Mouse (Mus musculus) midbrain, embryonic 12.5 days (tissue): ENCODE results near the gene Fem1a. TPM values are rescaled to one million over a fixed set of nuclear protein-coding genes. Genes with fewer than 3 reads are reported as not detected.

ENCODE experiments used
- ATAC-seq: fragments of 200-750 bp; cut with Nextera tagmentation; 2 replicates; pipeline ENCODE4 v1.8.0; 2017; ENCODE audit warnings: low read depth, moderate TSS enrichment, moderate library complexity; ENCODE audit not compliant: low FRiP score
- H3K27ac ChIP-seq: fragments of 300-500 bp; sonication (generic); replicated peaks from 2 replicates; pipeline ENCODE4 v1.5.1; 2016; ENCODE audit warnings: mild to moderate bottlenecking
- H3K27me3 ChIP-seq: fragments of 300-500 bp; sonication (generic); 2 replicates; pipeline ENCODE4 v1.6.1; 2016; ENCODE audit warnings: mild to moderate bottlenecking
- H3K36me3 ChIP-seq: fragments of 300-500 bp; sonication (generic); 2 replicates; pipeline ENCODE4 v1.6.1; 2016
- H3K4me1 ChIP-seq: fragments of 300-500 bp; sonication (generic); 2 replicates; pipeline ENCODE4 v1.6.1; 2016
- H3K4me2 ChIP-seq: fragments of 300-500 bp; sonication (generic); replicated peaks from 2 replicates; pipeline ENCODE4 v1.6.1; 2016; ENCODE audit warnings: mild to moderate bottlenecking, moderate library complexity
- H3K4me3 ChIP-seq: fragments of 300-500 bp; sonication (generic); 2 replicates; pipeline ENCODE4 v1.5.1; 2016; ENCODE audit warnings: mild to moderate bottlenecking
- H3K9ac ChIP-seq: fragments of 300-500 bp; sonication (generic); replicated peaks from 2 replicates; pipeline ENCODE4 v1.6.1; 2016; ENCODE audit warnings: mild to moderate bottlenecking, moderate library complexity
- H3K9me3 ChIP-seq: fragments of 300-500 bp; sonication (generic); 2 replicates; pipeline ENCODE4 v1.6.1; 2016; ENCODE audit warnings: mild to moderate bottlenecking
- WGBS: fragments of 180-500 bp; shearing (Covaris S2); methylation state at CpG from one replicate; pipeline ENCODE4 v1.1.7; 2016; 5-methylcytosine and 5-hydroxymethylcytosine counted together
- polyA plus RNA-seq: library from polyadenylated mRNA; unstranded; fragments of >200 nt; fragmentation: Nextera tagmentation; extraction: Ambion mirVana; gene quantifications from 2 replicates; pipeline ENCODE4 v1.2.1, GENCODE M21; 2016

The Fem1a gene
- polyA plus RNA-seq, 1 experiment from 2014 or later, result 18.6 TPM

- Histone ChIP-seq H3K36me3 (peaks cover 15% of the 10 kb centered on the region), H3K27ac (no peak overlapping the region), H3K4me3 (no peak overlapping the region), H3K9ac (no peak overlapping the region), H3K9me3 (no peaks in the 10 kb centered on the region), H3K4me1 (peaks cover 5% of the 10 kb centered on the region), H3K4me2 (no peak overlapping the region), H3K27me3 (no peaks in the 10 kb centered on the region)
- no peak for ATAC-seq
- WGBS, result 94% methylated on average over 8 of the region's 8 CpGs
Observed at GRCm38 (mm10) chr17:56283316-56283715, 26.7 kb downstream of the Fem1a start.

- Histone ChIP-seq H3K36me3 (peaks cover 14% of the 10 kb centered on the region), H3K4me2 (no peak overlapping the region), H3K27me3 (no peaks in the 10 kb centered on the region), H3K9ac (no peak overlapping the region), H3K9me3 (no peaks in the 10 kb centered on the region), H3K4me3 (no peak overlapping the region), H3K27ac (no peak overlapping the region), H3K4me1 (peaks cover 28% of the 10 kb centered on the region)
- ATAC-seq, result no peak
- WGBS, result 94% methylated on average over 11 of the region's 11 CpGs
Observed at GRCm38 (mm10) chr17:56285995-56286394, 29.4 kb downstream of the Fem1a start.

- H3K27me3 ChIP-seq, result no peaks in the 10 kb centered on the region; the same call in 1 of the 2 replicates
- H3K4me2 ChIP-seq, result no peak overlapping the region
- 52% methylated on average over 3 of the region's 3 CpGs for WGBS
- no peaks in the 10 kb centered on the region for H3K9me3 ChIP-seq
- peaks cover 35% of the 10 kb centered on the region for H3K4me1 ChIP-seq
- H3K4me3 ChIP-seq, result no peak overlapping the region
- no peak overlapping the region for H3K27ac ChIP-seq
- H3K9ac ChIP-seq, result no peak overlapping the region
- peaks cover 11% of the 10 kb centered on the region for H3K36me3 ChIP-seq
- no peak for ATAC-seq
Observed at GRCm38 (mm10) chr17:56287830-56288229, 31.2 kb downstream of the Fem1a start.

GRCm38 (mm10) chr17:56288866-56289265 is 32.3 kb downstream of the Fem1a start:
- Histone ChIP-seq H3K4me1 (peaks cover 35% of the 10 kb centered on the region), H3K9me3 (no peaks in the 10 kb centered on the region), H3K4me3 (0 out of 2 replicates have a peak overlapping the region, but pooled peaks have one; percentile 43), H3K27ac (peak overlapping the region; percentile 73), H3K9ac (0 out of 2 replicates have a peak overlapping the region, but pooled peaks have one; percentile 45), H3K36me3 (peaks cover 10% of the 10 kb centered on the region), H3K27me3 (no peaks in the 10 kb centered on the region; the same call in 1 of the 2 replicates), H3K4me2 (peak overlapping the region; percentile 54)
- 34% methylated on average over 3 of the region's 3 CpGs for WGBS
- ATAC-seq, result no peak

- peak; percentile 25 for ATAC-seq
- H3K4me2 ChIP-seq, result peak overlapping the region; percentile 54
- peaks cover 7% of the 10 kb centered on the region; the same call in 1 of the 2 replicates for H3K36me3 ChIP-seq
- H3K27me3 ChIP-seq, result no peaks in the 10 kb centered on the region; the same call in 1 of the 2 replicates
- peak overlapping the region; percentile 73 for H3K27ac ChIP-seq
- peak overlapping the region; percentile 45 for H3K9ac ChIP-seq
- no peaks in the 10 kb centered on the region for H3K9me3 ChIP-seq
- H3K4me3 ChIP-seq, result peak overlapping the region; percentile 43
- WGBS, result 1% methylated on average over 23 of the region's 23 CpGs
- H3K4me1 ChIP-seq, result peaks cover 35% of the 10 kb centered on the region
Observed at GRCm38 (mm10) chr17:56289371-56290331, 33.0 kb downstream of the Fem1a start.

GRCm38 (mm10) chr17:56290388-56291170 is 34.0 kb downstream of the Fem1a start:
- Histone ChIP-seq H3K36me3 (peaks cover under 1% of the 10 kb centered on the region; the same call in 1 of the 2 replicates), H3K4me1 (peaks cover 35% of the 10 kb centered on the region), H3K4me2 (peak overlapping the region; percentile 54), H3K9me3 (no peaks in the 10 kb centered on the region), H3K27ac (peak overlapping the region; percentile 73), H3K9ac (peak overlapping the region; percentile 45; the same call in 1 of the 2 replicates), H3K4me3 (peak overlapping the region; percentile 43), H3K27me3 (no peaks in the 10 kb centered on the region; the same call in 1 of the 2 replicates)
- ATAC-seq, result peak; percentile 70
- WGBS, result 2% methylated on average over 17 of the region's 17 CpGs

GRCm38 (mm10) chr17:56291171-56291511 is 34.5 kb downstream of the Fem1a start:
- no peaks in the 10 kb centered on the region for H3K9me3 ChIP-seq
- peak overlapping the region; percentile 54 for H3K4me2 ChIP-seq
- peak overlapping the region; percentile 73 for H3K27ac ChIP-seq
- under 1% methylated on average over 16 of the region's 16 CpGs for WGBS
- H3K4me1 ChIP-seq, result peaks cover 35% of the 10 kb centered on the region
- ATAC-seq, result peak; percentile 78
- H3K9ac ChIP-seq, result peak overlapping the region; percentile 38; the same call in 1 of the 2 replicates
- no peaks in the 10 kb centered on the region for H3K36me3 ChIP-seq
- H3K27me3 ChIP-seq, result no peaks in the 10 kb centered on the region; the same call in 1 of the 2 replicates
- H3K4me3 ChIP-seq, result peak overlapping the region; percentile 20

GRCm38 (mm10) chr17:56291826-56292475 is 35.3 kb downstream of the Fem1a start:
- Histone ChIP-seq H3K4me3 (no peak overlapping the region), H3K4me1 (peaks cover 35% of the 10 kb centered on the region), H3K9me3 (no peaks in the 10 kb centered on the region), H3K4me2 (no peak overlapping the region; the same call in 1 of the 2 replicates), H3K36me3 (no peaks in the 10 kb centered on the region), H3K9ac (no peak overlapping the region), H3K27me3 (no peaks in the 10 kb centered on the region; the same call in 1 of the 2 replicates), H3K27ac (peak overlapping the region; percentile 73)
- 63% methylated on average over 7 of the region's 7 CpGs for WGBS
- 0 out of 2 replicates have a peak, but pooled peaks have one; percentile 0 for ATAC-seq

- H3K9me3 ChIP-seq, result no peaks in the 10 kb centered on the region
- WGBS, result 87% methylated on average over 4 of the region's 4 CpGs
- peaks cover 35% of the 10 kb centered on the region for H3K4me1 ChIP-seq
- peak within 1 kb of the TSS; percentile 73 for H3K27ac ChIP-seq
- H3K4me3 ChIP-seq, result no peak within 1 kb of the TSS
- H3K27me3 ChIP-seq, result no peaks in the 10 kb centered on the region; the same call in 1 of the 2 replicates
- H3K36me3 ChIP-seq, result no peaks in the 10 kb centered on the region
- H3K9ac ChIP-seq, result no peak within 1 kb of the TSS
- no peak for ATAC-seq
- no peak within 1 kb of the TSS for H3K4me2 ChIP-seq
Observed at GRCm38 (mm10) chr17:56292531-56293222, 36.1 kb downstream of the Fem1a start, which contains the start of gene Plin3. Plin3 (minus strand) TSS chr17:56292873.

GRCm38 (mm10) chr17:56293291-56293690 is 36.7 kb downstream of the Fem1a start:
- 80% methylated on average over 1 of the region's 1 CpGs for WGBS
- H3K9ac ChIP-seq, result no peak overlapping the region
- no peak overlapping the region for H3K4me2 ChIP-seq
- H3K36me3 ChIP-seq, result no peaks in the 10 kb centered on the region
- H3K4me1 ChIP-seq, result peaks cover 30% of the 10 kb centered on the region
- ATAC-seq, result no peak
- H3K27ac ChIP-seq, result no peak overlapping the region
- H3K4me3 ChIP-seq, result no peak overlapping the region
- no peaks in the 10 kb centered on the region for H3K9me3 ChIP-seq
- H3K27me3 ChIP-seq, result no peaks in the 10 kb centered on the region; the same call in 1 of the 2 replicates

- H3K9ac ChIP-seq, result no peak overlapping the region
- H3K4me3 ChIP-seq, result no peak overlapping the region
- no peaks in the 10 kb centered on the region; the same call in 1 of the 2 replicates for H3K27me3 ChIP-seq
- no peak overlapping the region for H3K4me2 ChIP-seq
- no peak for ATAC-seq
- peaks cover 22% of the 10 kb centered on the region for H3K4me1 ChIP-seq
- 94% methylated on average over 19 of the region's 19 CpGs for WGBS
- no peaks in the 10 kb centered on the region for H3K9me3 ChIP-seq
- no peaks in the 10 kb centered on the region for H3K36me3 ChIP-seq
- no peak overlapping the region for H3K27ac ChIP-seq
Observed at GRCm38 (mm10) chr17:56294241-56294640, 37.6 kb downstream of the Fem1a start.
